18 mouse cellular contexts compared by ENCODE assay signal in genomic region chr2:158402915-158403314, GRCm38 (mm10). TPM values are rescaled to one million over a fixed set of nuclear protein-coding genes. Genes with fewer than 3 reads are reported as not detected.
"Had no signal": no experiment of that assay in that cellular context is flagged by ENCODE, and none has a peak within 500 bp of the region (broad histone marks: within the 10 kb centered on the region; RNA-seq: fewer than 3 reads in every experiment).

No protein-coding gene starts in this region.

- H3K9ac ChIP-seq: limb, embryonic 12.5 days; liver, embryonic 13.5 days; liver, postnatal 0 days; neural tube, embryonic 15.5 days had no signal

- ATAC-seq: inflammation-experienced regulatory T-cells, adult 6 months; intestine, postnatal 0 days; liver, postnatal 0 days had no signal

- H3K4me3 ChIP-seq: limb, embryonic 12.5 days; liver, embryonic 13.5 days; midbrain, embryonic 10.5 days; myocyte; neural tube, embryonic 15.5 days had no signal

- H3K27me3 ChIP-seq: limb, embryonic 12.5 days; neural tube, embryonic 15.5 days had no signal

- DNase-seq: kidney, adult 8-10 months; kidney, postnatal 25 days; liver; liver, embryonic 13.5 days; liver, postnatal 0 days; midbrain, embryonic 14.5 days; retina, postnatal 1 day; right cerebral cortex, postnatal 4 days; spleen, adult 18-20 months; thymus, adult 18-20 months; thymus, postnatal 25 days had no signal

- H3K36me3 ChIP-seq: limb, embryonic 12.5 days; liver, embryonic 13.5 days; midbrain, embryonic 10.5 days; neural tube, embryonic 15.5 days had no signal

- H3K4me2 ChIP-seq: limb, embryonic 12.5 days; liver, embryonic 13.5 days; neural tube, embryonic 15.5 days had no signal

- H3K27ac ChIP-seq: limb, embryonic 12.5 days; liver, embryonic 13.5 days; midbrain, embryonic 10.5 days; neural tube, embryonic 15.5 days had no signal

- H3K9me3 ChIP-seq: limb, embryonic 12.5 days; liver, embryonic 13.5 days; midbrain, embryonic 10.5 days; neural tube, embryonic 15.5 days had no signal

- H3K4me1 ChIP-seq: limb, embryonic 12.5 days; liver, embryonic 13.5 days; midbrain, embryonic 10.5 days; neural tube, embryonic 15.5 days had no signal

RNA-seq across cellular contexts. Expression of gene Snhg11, which starts 27.5 kb away (rescaled TPM):
- total RNA-seq: megakaryocyte, adult 5-6 weeks had no signal
- polyA plus RNA-seq: myocyte had no signal
